Mouse (Mus musculus) lung, postnatal 14 days (tissue): ENCODE measurements at regions not wholly inside any gene's neighbourhood (a gene's known extent, or its start where the extent isn't known, plus 50 kb on each side); places are given as distances from the start of the nearest gene placed in this dataset.

Experiments used
- DNase-seq: peaks from one replicate; pipeline ENCODE4 v3.0.0; 2021

DNA sequence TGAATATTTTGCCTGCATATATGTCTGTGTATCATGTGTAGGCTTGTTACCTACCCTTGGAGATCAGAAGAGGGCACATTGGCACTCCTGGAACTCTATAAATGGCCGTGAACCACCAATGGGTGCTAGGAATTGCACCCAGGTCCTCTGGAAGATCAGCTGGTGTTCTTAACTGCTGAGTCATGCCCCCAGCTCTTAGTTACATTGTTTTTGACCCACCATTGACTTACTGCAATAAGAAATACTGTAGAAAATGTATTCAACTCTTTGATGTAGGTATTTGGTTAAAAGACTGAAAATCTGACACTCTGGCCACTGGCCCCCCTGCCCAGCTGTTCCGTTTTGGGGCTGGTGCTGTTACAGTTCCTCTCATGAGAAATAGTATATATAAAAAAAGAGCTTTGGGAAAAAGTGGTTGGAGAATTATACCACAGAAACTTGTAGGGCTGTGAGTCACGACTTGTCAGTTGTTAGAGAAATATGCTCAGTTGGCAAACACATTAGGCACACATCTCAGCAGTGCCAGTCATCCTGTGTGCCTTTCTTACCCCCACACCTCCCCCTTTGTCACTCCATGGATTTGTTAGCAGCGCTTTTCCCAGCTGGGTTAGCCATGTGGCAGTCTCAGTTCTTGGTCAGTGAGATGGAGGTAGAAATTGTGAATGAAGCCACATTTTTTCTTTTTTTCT, 58.4 kb upstream of the Arhgap32 start:
- no peak for DNase-seq

DNA sequence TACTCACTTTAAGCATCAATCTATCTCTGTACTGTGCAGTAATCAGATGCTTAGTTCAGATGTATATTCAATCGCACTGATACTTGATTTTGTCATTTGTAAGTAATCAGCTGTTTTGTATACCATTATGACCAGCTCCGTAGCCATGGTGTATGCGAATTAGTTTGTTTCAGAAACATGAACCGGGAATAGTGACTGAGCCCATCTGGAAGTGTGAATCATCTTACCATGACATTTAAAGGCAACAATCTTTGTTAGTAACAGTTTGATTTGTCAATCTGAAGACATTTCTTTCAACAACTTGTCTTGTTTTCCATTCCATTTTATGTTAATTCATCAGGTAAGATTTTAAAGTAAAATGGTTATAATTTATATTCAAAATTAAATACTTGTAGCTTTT, 53.2 kb upstream of the Arhgap32 start:
- DNase-seq, result no peak

DNA sequence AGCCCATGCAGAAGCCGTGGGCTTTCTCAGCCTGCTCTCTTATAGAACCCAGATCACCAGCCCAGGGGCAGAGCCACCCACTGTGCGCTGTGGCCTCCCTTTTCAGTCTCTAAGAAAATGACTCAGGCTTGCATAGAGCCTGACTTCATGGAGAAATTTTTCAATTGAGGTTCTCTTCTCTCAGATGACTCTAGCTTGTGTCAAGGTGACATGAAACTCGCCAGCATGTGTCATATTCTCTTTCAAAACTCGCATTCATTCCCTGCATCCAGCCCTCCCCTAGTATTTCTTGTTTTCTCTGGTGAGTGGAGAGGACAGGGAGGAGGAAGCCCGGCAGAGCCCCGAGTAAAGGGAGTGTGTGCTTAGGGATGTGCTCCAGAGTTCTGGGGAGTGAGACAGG, 52.4 kb upstream of the Arhgap32 start:
- no peak for DNase-seq

GRCm38 (mm10) chr9:32064007-32064550, 51.9 kb upstream of the Arhgap32 start:
- DNase-seq, result no peak
